Mouse (Mus musculus): ENCODE data around the gene Ovca2. TPM values are rescaled to one million over a fixed set of nuclear protein-coding genes. Genes with fewer than 3 reads are reported as not detected.
A peak's percentile ranks its signal among the peaks of the same experiment; 100 is the strongest.

Gene Ovca2
- polyA plus RNA-seq, 1 experiment = 19.5 TPM

GRCm38 (mm10) chr11:75160954-75161353 lies 17.7 kb downstream of the Ovca2 start:
- TF ChIP-seq CTCF (IDR thresholded peaks at IDR 0.05; ENCODE audit: extremely low read depth, insufficient read depth, low read length) = no peak
- TF ChIP-seq POLR2A (IDR thresholded peaks at IDR 0.05; ENCODE audit: extremely low read depth, insufficient read depth, low read length) = no peak
- Histone ChIP-seq H3K27ac (ENCODE audit: insufficient read depth, low read length) (no peak overlapping the region), H3K4me3 (ENCODE audit: insufficient read depth, low read length) (no peak overlapping the region), H3K4me1 (ENCODE audit: control insufficient read depth, insufficient read depth, low read length) (0 out of 2 replicates have a peak, but pooled peaks cover 1% of the 10 kb centered on the region)

DNA sequence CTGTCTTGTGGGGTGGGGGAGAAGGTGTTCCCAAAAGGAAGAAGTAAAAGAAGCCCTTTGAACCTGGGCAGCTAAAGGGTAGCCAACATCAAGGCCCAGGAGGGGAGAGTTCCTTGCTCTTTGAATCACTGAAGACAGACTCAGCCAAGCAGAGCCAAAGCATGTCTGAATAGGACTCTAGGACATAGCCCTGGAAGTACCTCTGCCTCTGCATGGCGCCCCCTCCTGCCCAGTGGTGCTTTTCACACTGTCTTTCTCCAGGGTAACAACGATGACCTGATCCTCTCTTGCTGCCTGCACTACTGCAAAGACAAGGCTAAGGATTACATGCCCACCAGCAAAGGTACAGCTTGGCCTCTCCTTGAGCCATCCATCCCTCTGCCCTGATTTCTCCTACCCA lies 19.1 kb downstream of the Ovca2 start:
- Histone ChIP-seq H3K4me3 (ENCODE audit: insufficient read depth, low read length) (no peak overlapping the region), H3K27ac (ENCODE audit: insufficient read depth, low read length) (no peak overlapping the region), H3K4me1 (ENCODE audit: control insufficient read depth, insufficient read depth, low read length) (no peaks in the 10 kb centered on the region)
- TF ChIP-seq POLR2A (IDR thresholded peaks at IDR 0.05; ENCODE audit: extremely low read depth, insufficient read depth, low read length) (no peak), CTCF (IDR thresholded peaks at IDR 0.05; ENCODE audit: extremely low read depth, insufficient read depth, low read length) (peak; percentile 42)

GRCm38 (mm10) chr11:75158432-75158831 lies 20.2 kb downstream of the Ovca2 start:
- no peaks in the 10 kb centered on the region for H3K4me1 ChIP-seq (ENCODE audit: control insufficient read depth, insufficient read depth, low read length)
- TF ChIP-seq CTCF (IDR thresholded peaks at IDR 0.05; ENCODE audit: extremely low read depth, insufficient read depth, low read length) = no peak
- no peak for TF ChIP-seq POLR2A (IDR thresholded peaks at IDR 0.05; ENCODE audit: extremely low read depth, insufficient read depth, low read length)
- no peak overlapping the region for H3K27ac ChIP-seq (ENCODE audit: insufficient read depth, low read length)
- no peak overlapping the region for H3K4me3 ChIP-seq (ENCODE audit: insufficient read depth, low read length)

DNA sequence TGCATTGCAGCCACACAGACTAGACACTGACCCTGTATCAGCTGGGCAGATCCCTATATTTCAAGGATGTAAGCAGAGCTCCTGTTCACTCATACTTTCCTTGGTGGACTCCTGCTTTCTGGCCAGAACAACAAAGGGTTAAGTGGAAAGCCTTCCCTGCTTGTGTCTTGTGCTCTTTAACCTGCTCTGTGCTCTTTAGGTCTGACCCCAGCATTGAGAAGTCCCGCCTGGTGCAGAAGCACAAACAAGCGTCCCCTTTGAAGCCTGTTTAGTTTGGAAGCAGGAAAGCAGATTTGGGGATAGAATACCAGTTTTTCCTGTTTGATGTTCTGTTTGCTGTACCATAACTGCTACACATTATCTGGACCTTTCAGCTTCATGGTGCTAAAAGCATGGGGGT lies 20.7 kb downstream of the Ovca2 start:
- Histone ChIP-seq H3K4me1 (ENCODE audit: control insufficient read depth, insufficient read depth, low read length) (no peaks in the 10 kb centered on the region), H3K4me3 (ENCODE audit: insufficient read depth, low read length) (no peak overlapping the region), H3K27ac (ENCODE audit: insufficient read depth, low read length) (no peak overlapping the region)
- TF ChIP-seq POLR2A (IDR thresholded peaks at IDR 0.05; ENCODE audit: extremely low read depth, insufficient read depth, low read length) (no peak), CTCF (IDR thresholded peaks at IDR 0.05; ENCODE audit: extremely low read depth, insufficient read depth, low read length) (no peak)

DNA sequence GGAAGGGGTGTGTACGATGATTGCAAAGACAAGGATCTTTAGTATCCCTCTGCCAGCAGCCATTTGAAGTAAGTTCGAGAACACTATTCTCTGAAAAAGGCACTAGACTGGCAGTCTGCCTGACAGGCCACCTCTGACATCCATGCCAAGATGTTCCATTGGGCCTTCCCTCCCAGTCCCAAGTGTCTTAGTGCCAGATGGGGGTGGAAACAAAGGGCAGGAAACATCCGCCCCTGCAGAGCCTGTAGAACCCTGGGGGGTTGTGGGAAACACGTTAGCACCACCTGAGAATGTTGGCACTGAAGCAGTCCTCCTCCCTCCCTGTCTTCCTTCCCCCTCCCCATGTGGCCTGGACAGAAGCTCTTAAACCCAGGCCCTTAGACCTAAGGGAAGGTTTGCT lies 21.6 kb downstream of the Ovca2 start:
- Histone ChIP-seq H3K4me3 (ENCODE audit: insufficient read depth, low read length) (no peak overlapping the region), H3K27ac (ENCODE audit: insufficient read depth, low read length) (0 out of 2 replicates have a peak overlapping the region, but pooled peaks have one; percentile 30), H3K4me1 (ENCODE audit: control insufficient read depth, insufficient read depth, low read length) (no peaks in the 10 kb centered on the region)
- TF ChIP-seq CTCF (IDR thresholded peaks at IDR 0.05; ENCODE audit: extremely low read depth, insufficient read depth, low read length) = no peak
- TF ChIP-seq POLR2A (IDR thresholded peaks at IDR 0.05; ENCODE audit: extremely low read depth, insufficient read depth, low read length) = no peak

DNA sequence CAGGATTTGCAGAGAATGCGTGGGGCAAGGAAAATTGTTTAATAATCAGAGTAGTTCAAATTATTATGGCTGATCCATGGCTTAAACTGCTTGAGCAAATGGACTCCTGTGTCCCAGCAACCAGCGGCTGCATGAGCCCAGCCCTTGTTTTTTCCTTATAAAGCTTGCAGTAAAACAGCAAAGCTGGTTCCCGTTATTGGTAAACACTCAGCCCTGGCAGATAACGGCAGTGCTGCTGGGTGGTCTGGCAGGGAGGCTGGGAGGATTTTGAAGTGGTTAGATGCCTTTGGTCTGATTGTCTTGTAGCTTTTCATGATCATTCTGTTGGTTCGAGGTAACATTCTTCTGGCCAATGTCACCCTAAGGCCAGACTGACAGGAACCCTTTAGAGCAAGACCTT lies 22.2 kb downstream of the Ovca2 start:
- no peaks in the 10 kb centered on the region for H3K4me1 ChIP-seq (ENCODE audit: control insufficient read depth, insufficient read depth, low read length)
- no peak overlapping the region for H3K4me3 ChIP-seq (ENCODE audit: insufficient read depth, low read length)
- TF ChIP-seq POLR2A (IDR thresholded peaks at IDR 0.05; ENCODE audit: extremely low read depth, insufficient read depth, low read length) = no peak
- TF ChIP-seq CTCF (IDR thresholded peaks at IDR 0.05; ENCODE audit: extremely low read depth, insufficient read depth, low read length) = no peak
- peak overlapping the region; percentile 30; the same call in 1 of the 2 replicates for H3K27ac ChIP-seq (ENCODE audit: insufficient read depth, low read length)

DNA sequence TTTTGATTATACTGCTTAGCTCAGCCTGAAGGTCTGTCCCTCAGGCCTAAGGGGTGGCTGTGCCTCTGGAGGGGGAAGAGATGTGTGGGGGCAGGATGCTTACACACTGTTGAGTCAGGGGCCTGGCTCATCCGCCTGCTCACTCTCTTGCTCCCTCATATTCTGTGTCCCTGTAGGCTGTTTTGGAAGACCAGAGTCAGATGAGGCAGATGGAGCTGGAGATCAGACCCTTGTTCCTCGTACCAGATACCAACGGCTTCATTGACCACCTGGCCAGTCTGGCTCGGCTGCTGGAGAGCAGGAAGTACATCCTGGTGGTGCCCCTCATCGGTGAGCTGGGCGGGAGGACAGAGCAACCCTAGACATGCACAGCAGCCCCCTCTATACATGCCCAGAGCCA lies 22.6 kb downstream of the Ovca2 start:
- no peak overlapping the region for H3K4me3 ChIP-seq (ENCODE audit: insufficient read depth, low read length)
- no peak for TF ChIP-seq POLR2A (IDR thresholded peaks at IDR 0.05; ENCODE audit: extremely low read depth, insufficient read depth, low read length)
- no peak for TF ChIP-seq CTCF (IDR thresholded peaks at IDR 0.05; ENCODE audit: extremely low read depth, insufficient read depth, low read length)
- no peaks in the 10 kb centered on the region for H3K4me1 ChIP-seq (ENCODE audit: control insufficient read depth, insufficient read depth, low read length)
- peak overlapping the region; percentile 40; the same call in 1 of the 2 replicates for H3K27ac ChIP-seq (ENCODE audit: insufficient read depth, low read length)

- H3K27ac ChIP-seq (ENCODE audit: insufficient read depth, low read length) = no peak overlapping the region
- H3K4me3 ChIP-seq (ENCODE audit: insufficient read depth, low read length) = no peak overlapping the region
- no peak for TF ChIP-seq POLR2A (IDR thresholded peaks at IDR 0.05; ENCODE audit: extremely low read depth, insufficient read depth, low read length)
- TF ChIP-seq CTCF (IDR thresholded peaks at IDR 0.05; ENCODE audit: extremely low read depth, insufficient read depth, low read length) = no peak
- H3K4me1 ChIP-seq (ENCODE audit: control insufficient read depth, insufficient read depth, low read length) = no peaks in the 10 kb centered on the region
These were observed 24.5 kb downstream of the Ovca2 start for GRCm38 (mm10) chr11:75154053-75154585.

DNA sequence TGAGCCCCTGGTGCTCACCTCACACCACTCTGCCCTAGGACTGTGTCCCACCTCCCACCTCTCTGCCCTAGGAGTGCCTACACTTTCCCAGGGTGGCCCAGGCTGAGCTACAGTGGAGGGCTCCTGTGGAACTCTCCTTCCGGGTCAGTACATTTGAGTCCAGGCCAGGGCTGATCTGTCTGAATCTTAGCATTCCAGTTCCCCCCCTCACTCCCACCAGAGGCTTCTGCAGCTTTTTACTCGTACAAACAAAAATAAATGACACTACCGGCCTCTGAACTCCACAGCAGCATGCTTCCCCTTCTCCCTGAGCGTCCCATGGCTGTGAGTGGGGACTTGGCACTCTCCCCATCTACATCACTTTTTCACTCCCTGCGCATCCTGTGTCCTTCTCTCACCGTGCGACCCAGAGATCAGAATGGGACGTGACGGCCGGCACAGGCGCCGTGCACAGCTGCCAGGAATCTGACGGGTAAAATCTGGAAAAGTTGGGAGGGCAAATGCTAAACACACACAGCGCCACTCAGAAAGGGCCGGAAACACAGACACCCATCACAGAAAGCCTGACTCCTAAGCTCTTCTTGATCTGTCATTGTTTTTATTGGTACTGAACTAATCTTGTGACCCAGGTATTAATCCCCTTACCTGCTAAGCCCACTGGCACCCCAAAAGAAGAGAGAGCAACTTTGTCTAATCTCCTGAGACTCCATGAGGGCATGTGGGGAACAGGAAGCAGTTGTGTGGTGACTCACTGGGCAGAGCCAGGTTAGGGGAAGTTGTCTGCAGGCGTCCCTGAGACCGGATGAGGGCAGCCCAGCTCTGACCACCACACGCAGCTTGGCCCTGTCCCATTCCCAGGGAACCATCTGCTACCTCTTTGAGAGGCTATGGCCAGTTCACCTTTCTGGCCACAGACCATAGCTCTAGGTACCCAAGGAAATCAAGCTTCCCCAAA lies 25.8 kb downstream of the Ovca2 start:
- peak overlapping the region; percentile 70 for H3K27ac ChIP-seq (ENCODE audit: insufficient read depth, low read length)
- no peaks in the 10 kb centered on the region for H3K4me1 ChIP-seq (ENCODE audit: control insufficient read depth, insufficient read depth, low read length)
- no peak for TF ChIP-seq POLR2A (IDR thresholded peaks at IDR 0.05; ENCODE audit: extremely low read depth, insufficient read depth, low read length)
- TF ChIP-seq CTCF (IDR thresholded peaks at IDR 0.05; ENCODE audit: extremely low read depth, insufficient read depth, low read length) = no peak
- H3K4me3 ChIP-seq (ENCODE audit: insufficient read depth, low read length) = no peak overlapping the region

DNA sequence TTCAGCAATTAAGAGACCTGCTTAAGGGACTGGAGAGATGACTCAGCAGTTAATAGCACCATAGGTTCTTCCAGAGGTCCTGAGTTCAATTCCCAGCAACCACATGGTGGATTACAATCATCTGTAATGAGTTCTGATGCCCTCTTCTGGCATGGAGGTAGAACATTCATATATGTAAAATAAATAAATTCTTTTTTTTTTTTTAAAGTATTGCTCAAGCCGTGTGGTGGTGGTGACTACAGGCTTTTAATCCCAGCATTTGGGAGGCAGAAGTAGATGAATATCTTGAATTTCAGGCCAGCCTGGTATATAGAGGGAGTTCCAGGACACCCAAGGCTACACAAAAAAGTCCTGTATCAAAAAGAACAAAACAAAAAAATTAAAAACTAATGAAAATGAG lies 28.3 kb downstream of the Ovca2 start:
- no peak overlapping the region for H3K4me3 ChIP-seq (ENCODE audit: insufficient read depth, low read length)
- H3K4me1 ChIP-seq (ENCODE audit: control insufficient read depth, insufficient read depth, low read length) = no peaks in the 10 kb centered on the region
- no peak for TF ChIP-seq CTCF (IDR thresholded peaks at IDR 0.05; ENCODE audit: extremely low read depth, insufficient read depth, low read length)
- no peak for TF ChIP-seq POLR2A (IDR thresholded peaks at IDR 0.05; ENCODE audit: extremely low read depth, insufficient read depth, low read length)
- H3K27ac ChIP-seq (ENCODE audit: insufficient read depth, low read length) = no peak overlapping the region
